Mouse (Mus musculus) liver, embryonic 14.5 days (tissue): ENCODE data around the gene Sipa1l3.

Experiments used
- CTCF ChIP-seq: IDR thresholded peaks from 2 replicates; pipeline ENCODE4 v1.5.1; 2016; ENCODE audit warnings: antibody characterized with exemption, low read depth, control low read depth
- EP300 ChIP-seq: IDR thresholded peaks from 2 replicates; pipeline ENCODE4 v1.6.1; 2016; ENCODE audit warnings: antibody characterized with exemption, low read depth

DNA sequence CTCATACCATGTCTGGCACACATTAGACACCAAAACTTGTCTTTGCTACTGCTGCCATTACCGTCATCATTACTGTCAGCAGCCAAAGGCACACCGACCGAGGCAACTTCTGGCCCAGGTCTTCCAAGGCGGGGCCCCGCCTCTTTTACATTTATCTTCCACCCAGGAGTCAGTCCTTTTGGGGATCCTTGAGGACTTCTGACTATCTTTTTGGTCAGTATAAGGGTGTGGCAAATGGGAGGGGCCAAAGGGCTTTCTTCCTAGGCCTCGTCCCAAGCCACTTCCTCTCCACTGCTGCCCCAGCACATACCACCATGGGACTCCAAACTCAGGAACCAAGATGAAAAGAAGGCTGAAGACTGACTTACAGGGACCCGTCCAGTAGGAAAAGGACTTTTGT, 9.9 kb downstream of the Sipa1l3 start:
- TF ChIP-seq CTCF, result no peak
- no peak for TF ChIP-seq EP300
